ENCODE assay signal across 13 mouse cellular contexts in the genomic region with DNA sequence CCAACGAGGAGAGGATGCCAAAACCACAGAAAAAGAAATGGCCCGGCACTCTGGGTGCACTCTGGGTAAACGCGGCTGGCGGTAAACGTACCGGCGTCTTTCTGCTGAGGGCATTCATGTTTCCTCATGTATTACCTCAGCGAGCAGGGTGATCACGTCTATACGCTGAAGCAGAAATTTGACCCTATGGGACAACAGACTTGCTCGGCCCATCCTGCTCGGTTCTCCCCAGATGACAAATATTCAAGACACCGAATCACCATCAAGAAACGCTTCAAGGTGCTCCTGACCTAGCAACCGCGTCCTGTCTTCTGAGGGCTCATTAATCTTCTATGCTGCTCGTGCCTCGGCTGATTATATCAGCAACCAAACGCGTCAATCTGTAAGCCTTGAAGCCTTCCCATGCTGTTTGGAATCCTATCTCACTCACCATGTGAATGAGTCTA. TPM values are rescaled to one million over a fixed set of nuclear protein-coding genes. Genes with fewer than 3 reads are reported as not detected.
A peak's percentile ranks its signal among the peaks of the same experiment; 100 is the strongest.
DNase-seq lines count a peak whose midpoint lies in the region; ATAC-seq and TF ChIP-seq lines count a peak whose summit lies in the region.
"Had no signal": no experiment of that assay in that cellular context is flagged by ENCODE, and none has a peak within 500 bp of the region (broad histone marks: within the 10 kb centered on the region; RNA-seq: fewer than 3 reads in every experiment).

No protein-coding gene starts in this region.

- no peak for TF ChIP-seq CTCF in G1E (IDR thresholded peaks at IDR 0.05; ENCODE audit: low read depth, low read length)

- H3K4me3 ChIP-seq in G1E (ENCODE audit: low read depth, low read length): no peak overlapping the region; the same call in 1 of the 2 replicates
- H3K4me3 ChIP-seq: embryonic facial prominence, embryonic 13.5 days; heart, embryonic 15.5 days; hindbrain, embryonic 13.5 days had no signal

- H3K9me3 ChIP-seq in G1E (replicated peaks): peaks cover 15% of the 10 kb centered on the region
- H3K9me3 ChIP-seq: embryonic facial prominence, embryonic 13.5 days; heart, embryonic 15.5 days; hindbrain, embryonic 13.5 days had no signal

- H3K27me3 ChIP-seq in G1E (ENCODE audit: insufficient read depth, low read length): no peaks in the 10 kb centered on the region
- H3K27me3 ChIP-seq: embryonic facial prominence, embryonic 13.5 days; heart, embryonic 15.5 days had no signal

- peak; percentile 61 for ATAC-seq in G1E (ENCODE audit: extremely low read depth, insufficient number of reproducible peaks, low FRiP score, poor library complexity, severe bottlenecking)
- 0 out of 2 replicates have a peak, but pooled peaks have one; percentile 22 for ATAC-seq in erythroblast, adult 5-6 weeks (replicated peaks; ENCODE audit: low FRiP score, poor library complexity, severe bottlenecking)
- ATAC-seq in megakaryocyte progenitor cell, adult 5-6 weeks (replicated peaks; ENCODE audit: poor library complexity): peak; percentile 26

- H3K4me1 ChIP-seq in G1E (ENCODE audit: insufficient read depth, low read depth, low read length): peaks cover 53% of the 10 kb centered on the region
- H3K4me1 ChIP-seq: embryonic facial prominence, embryonic 13.5 days had no signal

- H3K36me3 ChIP-seq in G1E (replicated peaks): peaks cover 37% of the 10 kb centered on the region
- H3K36me3 ChIP-seq: embryonic facial prominence, embryonic 13.5 days; heart, embryonic 15.5 days; hindbrain, embryonic 13.5 days had no signal

- DNase-seq in G1E (ENCODE audit: low spot score): no peak
- DNase-seq in thymus, postnatal 10 days (ENCODE audit: low spot score in 2 of 2): peak; percentile 77
- no peak for DNase-seq in gastrocnemius, postnatal 4 days (ENCODE audit: low spot score in 2 of 2)
- no peak for DNase-seq in ovary, adult 18-20 months (ENCODE audit: low spot score)
- DNase-seq in right cerebral cortex, adult 18-20 months: no peak
- DNase-seq: cerebellum, adult 2 months; gastrocnemius, postnatal 25 days; kidney, adult 8-10 months had no signal

RNA-seq across cellular contexts. Expression of a gene that starts 26.7 kb away (rescaled TPM):
- total RNA-seq in G1E (2014; fragmentation: Nextera tagmentation) (73.0 and 103 TPM in 2 replicates), G1E (2017) (65.5 and 72.3 TPM in 2 replicates)
- 15.1 and 16.2 TPM in 2 replicates for polyA plus RNA-seq in G1E (2012)
- total RNA-seq in erythroblast, adult 5-6 weeks (2015; ENCODE audit: low replicate concordance): 81.7 and 93.6 TPM in 2 replicates
- total RNA-seq in erythroblast, adult 5-6 weeks (2017; ENCODE audit: low replicate concordance): 133 and 147 TPM in 2 replicates
- 32.2 and 33.3 TPM in 2 replicates for total RNA-seq in megakaryocyte progenitor cell, adult 5-6 weeks (2015)
- total RNA-seq in megakaryocyte progenitor cell, adult 5-6 weeks (2017): 34.7 and 36.3 TPM in 2 replicates
- 10 to 100 TPM; 61.8 to 63.4 TPM for total RNA-seq in gastrocnemius, postnatal 4 days (2021)

RNA-seq across cellular contexts. Expression of a gene that starts 52.4 kb away (rescaled TPM):
- total RNA-seq in G1E (2014; fragmentation: Nextera tagmentation): 137 and 144 TPM in 2 replicates
- 87.8 and 101 TPM in 2 replicates for total RNA-seq in G1E (2017)
- 16.7 and 18.3 TPM in 2 replicates for polyA plus RNA-seq in G1E (2012)
- total RNA-seq in erythroblast, adult 5-6 weeks (2015; ENCODE audit: low replicate concordance): 43.9 and 52.3 TPM in 2 replicates
- 39.4 and 48.8 TPM in 2 replicates for total RNA-seq in erythroblast, adult 5-6 weeks (2017; ENCODE audit: low replicate concordance)
- total RNA-seq in megakaryocyte progenitor cell, adult 5-6 weeks (2015): 42.7 and 46.2 TPM in 2 replicates
- total RNA-seq in megakaryocyte progenitor cell, adult 5-6 weeks (2017): 36.6 and 39.2 TPM in 2 replicates
- 10 to 100 TPM; 26.3 to 27.4 TPM for total RNA-seq in gastrocnemius, postnatal 4 days (2021)

Comparison
In these comparisons a context has a peak if more than half of its experiments do, and no peak if none do; other contexts are left out.
1. DNase-seq: peak in thymus, postnatal 10 days (2 of 2); none in G1E (single experiment), gastrocnemius, postnatal 4 days (0 of 2), ovary, adult 18-20 months (single experiment) and right cerebral cortex, adult 18-20 months (single experiment).
2. Peak in every context shown above with its lines, with median percentiles within 50 percentile points of each other: ATAC-seq.